Mouse (Mus musculus) olfactory bulb, adult 2 months (tissue): ENCODE results near the gene Creb1.

Experiments
- CTCF ChIP-seq: fragments of 200-500 bp; IDR thresholded peaks from 2 replicates; pipeline ENCODE4 v1.5.1; 2012; ENCODE audit warnings: low read depth, mild to moderate bottlenecking, low read length, moderate library complexity; ENCODE audit not compliant: insufficient read depth
- POLR2A ChIP-seq: fragments of 200-500 bp; IDR thresholded peaks from 2 replicates; pipeline ENCODE4 v1.6.1; 2012; ENCODE audit warnings: mild to moderate bottlenecking, low read depth, low read length, moderate library complexity; ENCODE audit not compliant: insufficient read depth

GRCm38 (mm10) chr1:64639279-64639678, 106.8 kb downstream of the Creb1 start:
- TF ChIP-seq CTCF (no peak), POLR2A (no peak)
